Mouse (Mus musculus): Measurements from ENCODE around the gene Scel. TPM values are rescaled to one million over a fixed set of nuclear protein-coding genes. Genes with fewer than 3 reads are reported as not detected.

Scel gene
- not detected for polyA plus RNA-seq (2012; fragmentation: generic; extraction: Trizol)
- long read RNA-seq, experiment 1, result 0 reads
- long read RNA-seq, experiment 2, result 0 reads

DNA sequence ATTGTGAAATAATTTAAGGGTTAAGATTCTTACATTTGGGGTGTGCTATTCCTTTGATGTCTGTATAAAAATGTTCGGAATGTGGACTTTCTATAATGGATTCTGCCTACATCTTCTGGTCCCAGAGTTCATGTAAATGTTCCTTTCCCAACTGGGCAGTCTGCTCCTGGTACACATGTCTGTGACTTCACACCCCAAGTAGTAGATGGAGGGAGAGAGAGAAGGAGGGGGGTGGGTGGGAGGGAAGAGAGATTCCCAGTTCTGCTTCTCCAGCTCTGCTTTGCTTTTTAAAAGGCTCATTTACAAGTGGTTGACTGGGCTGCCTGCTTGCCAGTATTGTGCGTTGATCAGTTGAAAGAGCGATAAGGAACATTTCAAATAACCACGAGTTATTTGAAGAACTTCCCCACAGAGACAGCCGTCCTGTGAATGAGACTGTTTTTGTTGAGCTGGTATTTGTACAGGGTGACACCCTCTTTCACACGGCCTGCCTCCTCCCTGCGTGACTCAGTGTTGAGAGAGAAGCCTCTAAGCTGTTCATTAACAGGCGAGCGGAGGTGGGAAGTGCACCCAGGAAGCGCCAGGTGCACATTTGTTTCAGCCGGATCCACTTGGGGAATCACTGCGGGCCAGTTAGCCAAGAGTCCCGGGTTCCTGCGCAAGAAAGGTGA, at the start of gene Scel:
TSS of gene Scel (plus strand) at position 541 of the 671 bp plus-strand sequence.
- H3K79me2 ChIP-seq (ENCODE audit: control insufficient read depth, insufficient read depth), result no peaks in the 10 kb centered on the region
- no peaks in the 10 kb centered on the region for H3K79me3 ChIP-seq (ENCODE audit: low read depth)
- H3K4me3 ChIP-seq (ENCODE audit: insufficient read depth, poor library complexity, severe bottlenecking), result no peak within 1 kb of the TSS
- no peaks in the 10 kb centered on the region for H3K27me3 ChIP-seq (ENCODE audit: control insufficient read depth, insufficient read depth, insufficient read length)
- H3K36me3 ChIP-seq (ENCODE audit: control insufficient read depth, insufficient read depth), result no peaks in the 10 kb centered on the region
- TF ChIP-seq FOSL1 (IDR thresholded peaks at IDR 0.05; ENCODE audit: insufficient read depth, low read length, poor library complexity, severe bottlenecking), result no peak
- no peak for TF ChIP-seq MYOD1 (IDR thresholded peaks at IDR 0.05; ENCODE audit: control insufficient read depth, insufficient read length, low read depth)
- no peak for TF ChIP-seq MAX (IDR thresholded peaks at IDR 0.05)
- no peak within 1 kb of the TSS for H3ac ChIP-seq (ENCODE audit: control insufficient read depth, insufficient read length, low read depth)

- TF ChIP-seq CTCF (IDR thresholded peaks at IDR 0.05; ENCODE audit: control insufficient read depth, insufficient read depth, insufficient read length) (no peak), MAX (IDR thresholded peaks at IDR 0.05) (no peak), MYOG (IDR thresholded peaks at IDR 0.05; ENCODE audit: control insufficient read depth, extremely low read depth, insufficient read length) (no peak), USF1 (IDR thresholded peaks at IDR 0.05; ENCODE audit: low read depth) (no peak), MYOD1 (IDR thresholded peaks at IDR 0.05; ENCODE audit: control insufficient read depth, insufficient read length, low read depth) (no peak), CEBPB (IDR thresholded peaks at IDR 0.05; ENCODE audit: low read depth) (no peak), FOSL1 (IDR thresholded peaks at IDR 0.05; ENCODE audit: insufficient read depth, low read length, poor library complexity, severe bottlenecking) (no peak)
- H3K79me2 ChIP-seq (ENCODE audit: control insufficient read depth, insufficient read depth), result no peaks in the 10 kb centered on the region
Observed at GRCm38 (mm10) chr14:103468691-103469463, 44.3 kb upstream of the Scel start.

GRCm38 (mm10) chr14:103469464-103470015, 43.6 kb upstream of the Scel start:
- TF ChIP-seq USF1 (IDR thresholded peaks at IDR 0.05; ENCODE audit: low read depth) (no peak), MAX (IDR thresholded peaks at IDR 0.05) (peak; percentile 65), FOSL1 (IDR thresholded peaks at IDR 0.05; ENCODE audit: insufficient read depth, low read length, poor library complexity, severe bottlenecking) (no peak), MYOG (IDR thresholded peaks at IDR 0.05; ENCODE audit: control insufficient read depth, extremely low read depth, insufficient read length) (no peak), MYOD1 (IDR thresholded peaks at IDR 0.05; ENCODE audit: control insufficient read depth, insufficient read length, low read depth) (no peak)
- H3K36me3 ChIP-seq (ENCODE audit: control insufficient read depth, insufficient read depth), result no peaks in the 10 kb centered on the region
- H3ac ChIP-seq (ENCODE audit: control insufficient read depth, insufficient read length, low read depth), result peak overlapping the region; percentile 40
- H3K79me2 ChIP-seq (ENCODE audit: control insufficient read depth, insufficient read depth), result no peaks in the 10 kb centered on the region
- H3K79me3 ChIP-seq (ENCODE audit: low read depth), result no peaks in the 10 kb centered on the region
- no peaks in the 10 kb centered on the region for H3K27me3 ChIP-seq (ENCODE audit: control insufficient read depth, insufficient read depth, insufficient read length)
- no peak overlapping the region for H3K4me3 ChIP-seq (ENCODE audit: insufficient read depth, poor library complexity, severe bottlenecking)

More at GRCm38 (mm10) chr14:103468691-103469463, 44.3 kb upstream of the Scel start:
- H3K27me3 ChIP-seq (ENCODE audit: control insufficient read depth, insufficient read depth, insufficient read length), result no peaks in the 10 kb centered on the region
- H3ac ChIP-seq (ENCODE audit: control insufficient read depth, insufficient read length, low read depth), result no peak overlapping the region
- no peak overlapping the region for H3K4me3 ChIP-seq (ENCODE audit: insufficient read depth, poor library complexity, severe bottlenecking)
- H3K79me3 ChIP-seq (ENCODE audit: low read depth), result no peaks in the 10 kb centered on the region
- no peaks in the 10 kb centered on the region for H3K36me3 ChIP-seq (ENCODE audit: control insufficient read depth, insufficient read depth)

GRCm38 (mm10) chr14:103471074-103471778, 41.9 kb upstream of the Scel start:
- Histone ChIP-seq H3K27me3 (ENCODE audit: control insufficient read depth, insufficient read depth, insufficient read length) (no peaks in the 10 kb centered on the region), H3K4me3 (ENCODE audit: insufficient read depth, poor library complexity, severe bottlenecking) (no peak overlapping the region), H3K79me2 (ENCODE audit: control insufficient read depth, insufficient read depth) (no peaks in the 10 kb centered on the region), H3K79me3 (ENCODE audit: low read depth) (no peaks in the 10 kb centered on the region), H3ac (ENCODE audit: control insufficient read depth, insufficient read length, low read depth) (no peak overlapping the region), H3K36me3 (ENCODE audit: control insufficient read depth, insufficient read depth) (no peaks in the 10 kb centered on the region)
- TF ChIP-seq CEBPB (IDR thresholded peaks at IDR 0.05; ENCODE audit: low read depth), result no peak
- no peak for TF ChIP-seq USF1 (IDR thresholded peaks at IDR 0.05; ENCODE audit: low read depth)
- TF ChIP-seq MAX (IDR thresholded peaks at IDR 0.05), result no peak
- TF ChIP-seq MYOD1 (IDR thresholded peaks at IDR 0.05; ENCODE audit: control insufficient read depth, insufficient read length, low read depth), result no peak

- H3K79me2 ChIP-seq (ENCODE audit: control insufficient read depth, insufficient read depth), result no peaks in the 10 kb centered on the region
- H3K36me3 ChIP-seq (ENCODE audit: control insufficient read depth, insufficient read depth), result no peaks in the 10 kb centered on the region
- no peak overlapping the region for H3ac ChIP-seq (ENCODE audit: control insufficient read depth, insufficient read length, low read depth)
- H3K27me3 ChIP-seq (ENCODE audit: control insufficient read depth, insufficient read depth, insufficient read length), result no peaks in the 10 kb centered on the region
- TF ChIP-seq MYOD1 (IDR thresholded peaks at IDR 0.05; ENCODE audit: control insufficient read depth, insufficient read length, low read depth) (no peak), FOSL1 (IDR thresholded peaks at IDR 0.05; ENCODE audit: insufficient read depth, low read length, poor library complexity, severe bottlenecking) (no peak), CTCF (IDR thresholded peaks at IDR 0.05; ENCODE audit: control insufficient read depth, insufficient read depth, insufficient read length) (no peak), USF1 (IDR thresholded peaks at IDR 0.05; ENCODE audit: low read depth) (no peak), MYOG (IDR thresholded peaks at IDR 0.05; ENCODE audit: control insufficient read depth, extremely low read depth, insufficient read length) (no peak), MAX (IDR thresholded peaks at IDR 0.05) (no peak), CEBPB (IDR thresholded peaks at IDR 0.05; ENCODE audit: low read depth) (no peak)
- H3K4me3 ChIP-seq (ENCODE audit: insufficient read depth, poor library complexity, severe bottlenecking), result no peak overlapping the region
- no peaks in the 10 kb centered on the region for H3K79me3 ChIP-seq (ENCODE audit: low read depth)
Observed at GRCm38 (mm10) chr14:103471806-103472553, 41.2 kb upstream of the Scel start.
